Mouse (Mus musculus) effector memory CD4-positive, alpha-beta T cell, adult 5 months (primary cell): ENCODE measurements around the gene Aqp7. TPM values are rescaled to one million over a fixed set of nuclear protein-coding genes. Genes with fewer than 3 reads are reported as not detected.

Source experiments
- polyA plus RNA-seq: library from polyadenylated mRNA; unstranded; fragments of 100-300 nt; shearing (Covaris generic); gene quantifications from one replicate; pipeline ENCODE4 v1.2.1, GENCODE M21; 2017

The Aqp7 gene
- polyA plus RNA-seq = not detected

GRCm38 (mm10) chr4:41047524-41048271, at the start of gene Aqp7:
Gene Aqp7 (minus strand): TSS chr4:41048139.

Other genes starting within 250 kb of the Aqp7 start
- gene B4galt1, start 194.1 kb downstream of the Aqp7 start, polyA plus RNA-seq = 121 TPM
- gene Spink4, start 128.1 kb downstream of the Aqp7 start, polyA plus RNA-seq = not detected
- gene Bag1, start 99.8 kb downstream of the Aqp7 start, polyA plus RNA-seq = 153 TPM
- gene Chmp5, start 99.7 kb downstream of the Aqp7 start, polyA plus RNA-seq = 52.9 TPM
- gene Nfx1, start 77.2 kb downstream of the Aqp7 start, polyA plus RNA-seq = 113 TPM
- 9.4 TPM for gene Aqp3, start 50.0 kb upstream of the Aqp7 start, polyA plus RNA-seq
- gene Nol6, start 76.3 kb upstream of the Aqp7 start, polyA plus RNA-seq = 33.1 TPM
- gene Ube2r2, start 87.6 kb upstream of the Aqp7 start, polyA plus RNA-seq = 75.8 TPM
- 58.7 TPM for gene Ubap2, start 227.0 kb upstream of the Aqp7 start, polyA plus RNA-seq